Mouse (Mus musculus): ENCODE data around the gene Camk1.

DNA sequence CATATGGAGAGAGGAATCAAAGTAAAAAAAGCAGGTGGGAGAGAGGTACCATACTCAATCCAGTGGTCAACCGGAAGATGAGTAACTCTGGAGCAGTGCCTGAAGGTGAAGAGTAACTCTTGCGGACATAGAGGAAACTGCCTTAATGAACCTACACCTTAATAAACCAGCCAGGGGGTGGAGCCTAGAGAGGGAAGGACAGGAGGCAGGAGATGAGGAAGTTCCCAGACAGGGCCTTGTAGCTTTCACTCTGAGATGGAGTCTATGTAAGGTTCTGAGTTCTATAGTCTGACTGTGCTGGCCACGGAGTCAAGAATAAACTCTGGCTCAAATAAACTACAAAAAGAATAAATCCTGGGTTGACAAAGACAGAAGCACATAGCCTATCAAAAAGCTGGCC is 58.9 kb downstream of the Camk1 start:
- TF ChIP-seq CTCF (IDR thresholded peaks at IDR 0.05; ENCODE audit: extremely low read depth, insufficient read depth, insufficient read length, insufficient replicate concordance): no peak
- TF ChIP-seq POLR2A (IDR thresholded peaks at IDR 0.05; ENCODE audit: low read depth, low read length): no peak

All from spleen, adult 2 months (tissue).